Mouse (Mus musculus) c-Kit-negative CD71-positive TER-119-positive erythroid progenitor cells, embryonic 14.5 days (primary cell): ENCODE measurements around the gene Wnt11.

ENCODE experiments used
- DNase-seq: peaks from one replicate; pipeline ENCODE4 v3.0.0-alpha.2; 2013; ENCODE audit warnings: low read depth, low spot score

The Wnt11 gene

GRCm38 (mm10) chr7:98903884-98904283 is 69.0 kb downstream of the Wnt11 start:
- no peak for DNase-seq
